Mouse (Mus musculus) hindbrain, embryonic 10.5 days (tissue): ENCODE measurements around the gene E130114P18Rik. TPM values are rescaled to one million over a fixed set of nuclear protein-coding genes. Genes with fewer than 3 reads are reported as not detected.

Source experiments
- DNase-seq: peaks from one replicate; pipeline ENCODE4 v3.0.0-alpha.2; 2017; ENCODE audit warnings: low spot score
- H3K27ac ChIP-seq: fragments of 300-500 bp; sonication (generic); 2 replicates; pipeline ENCODE4 v1.5.1; 2016; ENCODE audit warnings: mild to moderate bottlenecking, moderate library complexity
- H3K27me3 ChIP-seq: fragments of 300-500 bp; sonication (generic); 2 replicates; pipeline ENCODE4 v1.6.1; 2016; ENCODE audit warnings: mild to moderate bottlenecking; ENCODE audit not compliant: poor library complexity, insufficient read depth, severe bottlenecking
- H3K36me3 ChIP-seq: fragments of 300-500 bp; sonication (generic); 2 replicates; pipeline ENCODE4 v1.6.1; 2016; ENCODE audit warnings: mild to moderate bottlenecking, moderate library complexity
- H3K4me1 ChIP-seq: fragments of 300-500 bp; sonication (generic); replicated peaks from 2 replicates; pipeline ENCODE4 v1.6.1; 2016; ENCODE audit warnings: mild to moderate bottlenecking
- H3K4me3 ChIP-seq: fragments of 300-500 bp; sonication (generic); 2 replicates; pipeline ENCODE4 v1.5.1; 2016; ENCODE audit warnings: mild to moderate bottlenecking, moderate library complexity
- H3K9me3 ChIP-seq: fragments of 300-500 bp; sonication (generic); 2 replicates; pipeline ENCODE4 v1.6.1; 2016; ENCODE audit warnings: mild to moderate bottlenecking, moderate library complexity
- WGBS: fragments of 180-500 bp; shearing (Covaris S2); methylation state at CpG from one replicate; pipeline ENCODE4 v1.1.7; 2016; 5-methylcytosine and 5-hydroxymethylcytosine counted together
- polyA plus RNA-seq: library from polyadenylated mRNA; unstranded; fragments of >200 nt; fragmentation: Nextera tagmentation; extraction: Ambion mirVana; gene quantifications from 2 replicates; pipeline ENCODE4 v1.2.1, GENCODE M21; 2016

E130114P18Rik gene
- polyA plus RNA-seq, 1 experiment from 2014 or later: 18.4 TPM

- Histone ChIP-seq H3K4me3 (peak overlapping the region; percentile 44), H3K27ac (peak overlapping the region; percentile 85), H3K36me3 (no peaks in the 10 kb centered on the region), H3K4me1 (peaks cover 66% of the 10 kb centered on the region), H3K27me3 (no peaks in the 10 kb centered on the region), H3K9me3 (no peaks in the 10 kb centered on the region)
- no peak for DNase-seq
- 59% methylated on average over 3 of the region's 3 CpGs for WGBS
Observed at GRCm38 (mm10) chr4:97582064-97582415, 195.8 kb downstream of the E130114P18Rik start.

- peak overlapping the region; percentile 85 for H3K27ac ChIP-seq
- H3K9me3 ChIP-seq: no peaks in the 10 kb centered on the region
- H3K27me3 ChIP-seq: no peaks in the 10 kb centered on the region
- no peaks in the 10 kb centered on the region for H3K36me3 ChIP-seq
- WGBS: 49% methylated on average over 12 of the region's 12 CpGs
- peaks cover 64% of the 10 kb centered on the region for H3K4me1 ChIP-seq
- peak overlapping the region; percentile 44 for H3K4me3 ChIP-seq
- DNase-seq: no peak
Observed at GRCm38 (mm10) chr4:97581314-97582063, 196.4 kb downstream of the E130114P18Rik start.

- no peak for DNase-seq
- Histone ChIP-seq H3K27me3 (no peaks in the 10 kb centered on the region), H3K4me1 (peaks cover 64% of the 10 kb centered on the region), H3K36me3 (no peaks in the 10 kb centered on the region), H3K4me3 (no peak overlapping the region), H3K27ac (peak overlapping the region; percentile 85; the same call in 1 of the 2 replicates), H3K9me3 (no peaks in the 10 kb centered on the region)
- WGBS: 74% methylated on average over 7 of the region's 7 CpGs
Observed at GRCm38 (mm10) chr4:97580906-97581305, 197.0 kb downstream of the E130114P18Rik start.

GRCm38 (mm10) chr4:97578571-97579165 is 199.2 kb downstream of the E130114P18Rik start:
- 73% methylated on average over 9 of the region's 9 CpGs for WGBS
- DNase-seq: no peak
- 0 out of 2 replicates have a peak overlapping the region, but pooled peaks have one; percentile 29 for H3K27ac ChIP-seq
- H3K4me3 ChIP-seq: no peak overlapping the region
- H3K9me3 ChIP-seq: no peaks in the 10 kb centered on the region
- no peaks in the 10 kb centered on the region for H3K36me3 ChIP-seq
- H3K4me1 ChIP-seq: peaks cover 51% of the 10 kb centered on the region
- no peaks in the 10 kb centered on the region for H3K27me3 ChIP-seq

GRCm38 (mm10) chr4:97577431-97577830 is 200.4 kb downstream of the E130114P18Rik start:
- H3K27ac ChIP-seq: no peak overlapping the region
- H3K36me3 ChIP-seq: no peaks in the 10 kb centered on the region
- H3K27me3 ChIP-seq: no peaks in the 10 kb centered on the region
- DNase-seq: no peak
- H3K4me3 ChIP-seq: no peak overlapping the region
- peaks cover 38% of the 10 kb centered on the region for H3K4me1 ChIP-seq
- WGBS: 73% methylated on average over 5 of the region's 5 CpGs
- H3K9me3 ChIP-seq: no peaks in the 10 kb centered on the region

- DNase-seq: peak; percentile 34
- Histone ChIP-seq H3K9me3 (no peaks in the 10 kb centered on the region), H3K27me3 (no peaks in the 10 kb centered on the region), H3K36me3 (no peaks in the 10 kb centered on the region), H3K4me1 (peaks cover 19% of the 10 kb centered on the region), H3K4me3 (no peak overlapping the region), H3K27ac (no peak overlapping the region)
- WGBS: 58% methylated on average over 5 of the region's 5 CpGs
Observed at GRCm38 (mm10) chr4:97575447-97575846, 202.4 kb downstream of the E130114P18Rik start.

- H3K27ac ChIP-seq: no peak overlapping the region
- H3K9me3 ChIP-seq: no peaks in the 10 kb centered on the region
- no peak for DNase-seq
- H3K36me3 ChIP-seq: no peaks in the 10 kb centered on the region
- H3K4me1 ChIP-seq: no peaks in the 10 kb centered on the region
- no peaks in the 10 kb centered on the region for H3K27me3 ChIP-seq
- no peak overlapping the region for H3K4me3 ChIP-seq
- WGBS: 77% methylated on average over 3 of the region's 3 CpGs
Observed at GRCm38 (mm10) chr4:97569320-97569719, 208.6 kb downstream of the E130114P18Rik start.

- DNase-seq: no peak
- Histone ChIP-seq H3K27ac (no peak overlapping the region), H3K4me1 (no peaks in the 10 kb centered on the region), H3K9me3 (no peaks in the 10 kb centered on the region), H3K36me3 (no peaks in the 10 kb centered on the region), H3K27me3 (no peaks in the 10 kb centered on the region), H3K4me3 (no peak overlapping the region)
- WGBS: 42% methylated on average over 4 of the region's 4 CpGs
Observed at GRCm38 (mm10) chr4:97564656-97565055, 213.2 kb downstream of the E130114P18Rik start.

GRCm38 (mm10) chr4:97564199-97564598 is 213.7 kb downstream of the E130114P18Rik start:
- 87% methylated on average over 6 of the region's 6 CpGs for WGBS
- Histone ChIP-seq H3K4me3 (no peak overlapping the region), H3K27me3 (no peaks in the 10 kb centered on the region), H3K36me3 (no peaks in the 10 kb centered on the region), H3K27ac (no peak overlapping the region), H3K4me1 (no peaks in the 10 kb centered on the region), H3K9me3 (no peaks in the 10 kb centered on the region)
- DNase-seq: no peak

GRCm38 (mm10) chr4:97557585-97557984 is 220.3 kb downstream of the E130114P18Rik start:
- Histone ChIP-seq H3K27ac (no peak overlapping the region), H3K27me3 (no peaks in the 10 kb centered on the region), H3K4me1 (0 out of 2 replicates have a peak, but pooled peaks cover 3% of the 10 kb centered on the region), H3K36me3 (no peaks in the 10 kb centered on the region), H3K4me3 (no peak overlapping the region), H3K9me3 (no peaks in the 10 kb centered on the region)
- no peak for DNase-seq
- 73% methylated on average over 2 of the region's 2 CpGs for WGBS

GRCm38 (mm10) chr4:97544016-97544415 is 233.9 kb downstream of the E130114P18Rik start:
- Histone ChIP-seq H3K36me3 (no peaks in the 10 kb centered on the region), H3K9me3 (no peaks in the 10 kb centered on the region), H3K27ac (no peak overlapping the region), H3K4me3 (no peak overlapping the region), H3K4me1 (0 out of 2 replicates have a peak, but pooled peaks cover 10% of the 10 kb centered on the region), H3K27me3 (no peaks in the 10 kb centered on the region)
- WGBS: 53% methylated on average over 5 of the region's 5 CpGs
- peak; percentile 9 for DNase-seq

- WGBS: 65% methylated on average over 2 of the region's 2 CpGs
- Histone ChIP-seq H3K9me3 (no peaks in the 10 kb centered on the region), H3K4me1 (no peaks in the 10 kb centered on the region), H3K27ac (no peak overlapping the region), H3K4me3 (no peak overlapping the region), H3K36me3 (no peaks in the 10 kb centered on the region), H3K27me3 (no peaks in the 10 kb centered on the region)
- DNase-seq: no peak
Observed at GRCm38 (mm10) chr4:97532072-97532471, 245.8 kb downstream of the E130114P18Rik start.

GRCm38 (mm10) chr4:97528517-97528916 is 249.4 kb downstream of the E130114P18Rik start:
- no peak overlapping the region for H3K4me3 ChIP-seq
- H3K27me3 ChIP-seq: no peaks in the 10 kb centered on the region
- H3K36me3 ChIP-seq: no peaks in the 10 kb centered on the region
- H3K27ac ChIP-seq: no peak overlapping the region
- H3K4me1 ChIP-seq: no peaks in the 10 kb centered on the region
- H3K9me3 ChIP-seq: no peaks in the 10 kb centered on the region
- 88% methylated on average over 2 of the region's 2 CpGs for WGBS
- no peak for DNase-seq
